Mouse (Mus musculus) cerebellum, adult 11-12 months (tissue): ENCODE measurements around the gene Cadps.

Experiments
- DNase-seq: peaks from one replicate; pipeline ENCODE4 v3.0.0; 2022

Cadps gene

DNA sequence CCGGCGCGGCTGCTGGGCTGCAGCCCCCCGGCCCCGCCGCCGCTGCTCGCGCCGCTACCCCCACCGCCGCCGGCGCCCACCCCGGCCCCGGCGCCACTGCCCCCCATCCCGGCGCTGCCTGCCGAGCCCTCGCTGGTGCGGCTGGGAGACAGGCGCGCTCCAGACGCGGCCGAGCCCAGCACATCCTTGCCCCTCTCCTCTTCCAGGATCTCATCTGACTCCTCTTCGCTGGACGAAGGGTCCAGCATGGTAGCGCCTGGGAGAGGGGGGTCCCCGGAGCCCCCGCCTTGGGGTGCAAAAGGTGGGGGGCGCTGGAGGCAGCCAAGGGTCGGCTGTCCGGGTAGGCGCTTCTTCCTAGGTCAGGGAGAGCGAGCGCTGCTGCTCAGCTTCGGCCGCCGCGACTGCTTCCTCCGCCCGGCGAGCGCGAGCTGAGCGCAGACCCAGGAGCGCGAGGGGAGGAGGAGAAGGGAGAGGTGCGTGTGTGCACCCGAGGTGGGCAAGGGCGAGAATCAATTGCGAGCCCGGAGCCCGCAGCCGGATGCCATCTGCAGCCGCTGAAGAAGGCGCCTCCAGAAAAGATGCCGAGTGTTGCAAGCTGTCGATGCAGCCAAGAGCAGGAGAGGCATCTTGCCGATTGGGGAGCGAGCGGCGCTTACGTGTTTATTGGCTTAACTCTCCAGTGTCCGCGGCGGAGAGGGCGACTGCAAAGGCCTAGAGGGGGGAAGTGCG lies at the start of gene Cadps:
Gene Cadps (minus strand): TSS at position 589 of the 729 bp plus-strand sequence.
- peak; percentile 83 for DNase-seq

DNA sequence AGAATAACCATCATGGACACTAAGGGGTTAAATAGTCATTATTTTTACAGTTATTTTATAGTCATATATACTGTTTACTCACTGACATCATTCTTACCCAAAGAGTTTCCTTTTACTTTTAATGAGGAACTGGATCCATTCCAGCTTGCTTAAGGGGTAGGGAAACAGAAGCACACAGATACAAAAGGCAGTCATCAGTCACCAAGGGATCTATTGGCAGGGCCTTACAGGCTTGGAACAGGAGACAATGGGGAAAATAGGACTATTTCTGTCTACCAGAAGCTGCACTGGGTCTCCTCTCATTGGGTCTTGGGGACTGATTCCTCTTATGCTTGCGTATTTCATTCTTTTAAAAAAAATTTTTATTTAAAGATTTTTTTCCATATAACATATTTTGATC lies 46.7 kb upstream of the Cadps start:
- no peak for DNase-seq

DNA sequence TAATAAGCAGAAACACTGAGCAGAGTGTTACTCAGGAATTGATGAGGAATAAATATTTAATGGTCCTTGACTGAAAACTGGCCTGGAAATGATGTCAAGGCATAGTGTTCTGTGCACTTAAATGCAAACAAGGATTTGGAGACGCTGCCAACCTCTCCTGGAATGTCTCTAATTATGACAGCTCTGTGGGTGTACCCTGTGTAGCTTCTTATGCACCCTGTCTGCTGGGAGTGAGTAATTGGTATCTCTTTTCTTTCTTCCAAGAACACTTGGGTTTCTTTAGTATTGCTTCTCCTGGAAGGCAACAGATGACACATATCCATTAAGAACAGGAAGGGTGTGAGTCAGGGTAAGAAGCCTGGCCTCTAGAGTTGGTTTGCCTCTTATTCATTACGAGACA lies 42.4 kb upstream of the Cadps start:
- no peak for DNase-seq

DNA sequence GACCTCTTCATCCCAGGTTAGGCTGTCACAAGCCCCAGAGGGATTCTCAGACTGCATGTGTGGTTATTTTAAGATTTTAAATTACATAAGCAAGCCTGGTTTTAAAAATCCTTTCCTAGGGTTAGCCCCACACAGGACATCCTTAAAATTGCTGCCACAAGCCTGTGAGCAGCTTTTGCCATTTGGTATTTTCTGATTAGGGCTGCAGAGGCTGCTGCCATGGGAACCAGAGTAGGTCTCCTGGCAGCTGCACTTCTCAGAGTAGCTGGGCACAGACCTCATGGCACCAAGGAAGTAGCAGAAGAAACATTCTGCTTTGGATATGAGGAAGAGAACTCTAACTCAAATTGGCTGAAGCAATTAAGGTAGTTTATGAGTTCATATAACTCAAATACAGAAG lies 21.0 kb upstream of the Cadps start:
- DNase-seq, result no peak

DNA sequence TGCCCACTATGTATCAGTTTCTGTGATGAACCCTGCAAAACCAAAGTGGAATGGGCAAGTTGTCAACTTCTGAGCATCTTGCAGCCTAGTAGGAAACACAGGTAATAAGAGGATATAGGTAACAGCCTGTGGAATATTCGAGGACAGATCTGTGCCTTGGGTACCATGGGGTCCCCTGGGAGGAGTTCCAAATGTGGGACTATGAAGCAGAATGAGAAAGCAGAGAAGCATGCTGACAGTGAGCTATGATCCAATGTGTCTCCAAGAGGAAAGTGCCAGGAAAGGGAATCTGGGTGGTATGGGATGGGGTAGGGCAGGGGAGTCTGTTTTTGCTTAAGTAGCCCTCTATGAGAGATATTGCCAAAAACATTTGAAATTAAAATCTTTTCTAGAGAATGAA lies 16.6 kb upstream of the Cadps start:
- no peak for DNase-seq

DNA sequence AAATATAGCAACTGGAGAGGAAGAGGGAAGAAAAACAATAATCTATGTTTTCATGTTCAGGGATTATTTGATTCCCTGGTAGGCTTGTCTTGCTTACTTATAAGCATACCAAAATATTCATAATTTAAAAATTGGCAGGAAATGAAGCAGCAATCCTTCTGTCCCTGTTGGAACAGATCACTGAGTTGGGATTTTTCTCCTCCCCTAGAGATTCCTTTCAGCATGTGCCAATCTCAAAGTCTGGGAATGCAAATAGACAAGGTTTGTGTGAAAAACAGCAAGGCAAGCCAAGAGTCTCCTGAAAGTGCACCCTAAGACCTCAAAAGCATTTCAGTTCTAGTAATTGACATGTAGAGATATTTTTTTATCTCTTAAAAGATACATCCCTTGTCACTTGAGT lies 16.1 kb upstream of the Cadps start:
- no peak for DNase-seq

DNA sequence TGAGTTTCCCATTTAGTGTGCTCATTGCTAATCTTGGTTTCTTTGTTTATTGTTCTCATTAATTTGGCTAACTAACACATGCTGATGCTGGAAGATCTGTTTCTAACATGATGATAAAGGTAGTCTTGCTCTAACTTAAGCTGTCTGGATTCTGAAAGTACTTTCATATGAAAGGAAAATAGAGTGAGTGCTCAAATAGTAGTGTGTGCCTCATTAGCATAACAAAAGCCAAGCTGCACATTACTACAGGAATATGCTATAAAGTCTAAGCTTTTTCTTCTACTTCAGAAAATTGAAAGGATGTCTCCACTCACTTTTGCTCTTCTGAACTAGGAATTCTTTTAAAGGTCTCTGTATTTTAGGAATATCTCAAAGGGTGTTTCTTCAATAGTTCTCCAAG lies 15.4 kb upstream of the Cadps start:
- DNase-seq, result no peak

DNA sequence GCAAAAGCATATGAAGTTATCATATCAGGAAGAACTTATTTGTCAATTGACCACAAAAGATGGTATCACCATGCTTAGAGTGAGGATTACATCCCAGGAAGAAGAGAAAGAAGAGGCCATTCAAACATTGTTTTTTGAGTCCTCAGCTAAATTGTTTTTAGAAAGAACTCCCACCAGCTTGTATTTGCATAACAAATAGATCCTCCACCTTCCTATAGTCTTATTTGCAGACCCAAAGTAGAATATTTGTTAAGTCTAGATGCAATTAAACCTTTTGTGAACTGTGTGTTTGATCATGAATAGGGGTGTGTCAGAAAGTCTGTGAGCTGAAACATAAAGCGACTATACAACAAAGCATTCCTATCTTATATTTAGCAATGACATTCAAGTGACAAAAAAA lies 15.0 kb upstream of the Cadps start:
- no peak for DNase-seq

DNA sequence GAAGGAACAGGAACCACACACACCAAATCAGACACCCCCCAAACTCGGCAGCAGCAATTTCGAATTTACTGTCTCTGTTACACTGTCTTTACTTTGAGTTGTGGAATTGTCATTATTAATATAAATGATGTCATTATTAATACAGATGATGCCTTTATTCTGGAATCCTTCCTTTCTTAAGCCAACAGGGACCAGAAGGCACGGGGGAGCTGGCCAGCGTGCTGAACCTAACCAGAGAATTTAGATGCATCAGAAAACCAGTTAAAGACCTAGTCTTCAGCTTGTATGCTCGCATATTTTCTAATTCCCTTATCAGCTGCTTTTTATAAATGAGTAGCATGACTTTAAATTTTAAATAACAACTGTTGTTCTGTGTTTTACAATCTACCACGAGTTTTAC lies 902 bp upstream of the Cadps start:
- peak; percentile 13 for DNase-seq

DNA sequence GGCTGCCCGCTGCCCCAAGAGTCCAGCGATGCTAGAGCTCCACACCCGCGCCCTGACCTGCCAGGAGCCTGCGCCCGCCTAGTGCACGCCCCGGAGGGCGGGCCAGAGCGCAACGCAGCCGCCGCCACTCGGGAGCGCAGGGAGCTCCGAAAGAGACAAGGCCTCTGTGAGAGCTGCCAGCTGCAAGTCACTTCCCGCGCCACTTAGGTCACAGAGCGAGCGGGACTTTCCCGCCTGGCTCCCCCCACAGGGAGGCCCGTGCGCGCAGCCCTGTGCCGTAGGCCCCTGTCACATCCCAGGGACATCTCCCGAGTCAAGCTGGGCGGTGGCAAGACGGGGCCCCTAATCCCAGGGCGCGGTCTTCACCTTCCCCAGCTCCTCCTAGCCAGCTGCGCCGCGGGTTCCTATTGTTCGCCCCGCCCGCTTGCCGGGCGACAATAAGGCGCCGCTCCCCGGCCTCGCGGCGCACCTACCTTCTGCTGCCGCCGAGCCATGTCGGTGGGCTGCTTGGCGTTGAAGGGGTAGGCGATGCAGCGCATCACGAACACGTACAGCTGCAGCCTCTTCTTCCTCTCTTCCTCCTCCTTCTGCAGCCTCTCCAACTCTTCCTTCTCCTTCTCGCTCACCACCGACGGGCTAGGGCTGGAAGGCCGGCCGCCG lies 918 bp downstream of the Cadps start:
- DNase-seq, result peak; percentile 85

DNA sequence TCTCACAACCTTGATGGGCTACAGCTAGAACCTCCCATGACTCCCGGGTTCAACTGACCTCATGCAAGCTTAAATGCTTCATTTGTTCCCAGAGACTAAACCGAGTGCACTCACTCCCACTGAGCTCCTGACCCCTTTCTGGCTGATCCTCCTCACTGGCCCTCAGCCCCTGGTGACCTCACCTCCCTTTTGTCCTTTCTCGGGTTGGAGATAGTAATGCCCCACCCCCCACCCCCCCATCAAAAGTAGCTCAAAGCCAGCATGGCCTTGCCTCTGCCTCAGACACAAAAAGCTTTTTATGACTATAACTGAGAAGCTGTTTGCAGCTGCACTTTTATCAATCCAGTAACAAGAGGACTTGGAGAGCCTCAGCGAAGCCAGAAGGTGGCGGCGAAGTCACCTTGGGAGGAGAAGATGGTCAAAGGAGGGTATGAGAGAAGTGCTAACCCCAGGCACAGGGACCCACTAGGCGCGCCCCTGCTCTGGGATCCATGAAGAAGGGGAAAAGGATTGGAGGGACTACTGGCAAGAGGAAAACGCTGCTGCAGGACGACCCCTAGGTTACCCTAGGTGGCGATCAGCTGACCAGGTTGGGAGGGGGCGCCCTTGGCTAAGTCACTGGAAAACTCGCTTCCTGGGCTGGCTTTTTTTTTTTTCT lies 1.6 kb downstream of the Cadps start:
- DNase-seq, result peak; percentile 41

DNA sequence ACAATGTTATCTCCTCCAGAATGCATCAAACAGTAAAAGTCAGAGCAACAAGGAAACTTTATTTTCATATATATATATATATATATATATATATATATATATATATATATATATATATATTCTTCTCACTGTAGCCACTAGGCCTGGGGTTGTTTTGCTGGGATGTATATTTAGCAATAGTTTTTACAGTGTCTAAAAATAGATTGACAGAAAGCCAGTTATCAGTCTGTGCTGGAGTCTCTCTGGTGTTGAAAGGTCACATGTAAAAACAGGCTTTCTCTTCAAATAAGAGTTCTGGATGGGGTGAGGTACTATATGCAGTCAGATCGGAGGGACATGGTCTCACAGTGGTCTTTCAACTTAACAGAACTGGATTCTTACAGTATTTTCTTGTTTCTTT lies 2.7 kb downstream of the Cadps start:
- DNase-seq, result no peak

DNA sequence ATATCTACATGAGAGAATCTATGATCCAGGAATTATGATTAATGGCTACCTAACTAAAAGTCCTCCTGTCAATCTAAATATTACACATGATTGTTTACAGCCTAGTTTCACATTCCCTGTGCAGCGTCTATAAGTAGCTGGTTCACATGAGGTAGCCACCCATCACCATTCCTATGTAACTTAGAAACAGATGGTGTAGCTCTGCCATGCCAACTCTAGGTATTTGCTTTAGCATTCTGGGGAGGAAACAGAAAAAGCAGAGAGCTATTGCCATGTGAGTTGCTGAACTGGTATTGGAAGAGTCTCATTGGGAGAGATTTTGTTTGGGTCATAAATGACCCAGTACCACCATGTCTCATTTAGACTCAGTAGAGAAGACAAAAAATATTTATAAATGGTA lies 4.4 kb downstream of the Cadps start:
- DNase-seq, result no peak

DNA sequence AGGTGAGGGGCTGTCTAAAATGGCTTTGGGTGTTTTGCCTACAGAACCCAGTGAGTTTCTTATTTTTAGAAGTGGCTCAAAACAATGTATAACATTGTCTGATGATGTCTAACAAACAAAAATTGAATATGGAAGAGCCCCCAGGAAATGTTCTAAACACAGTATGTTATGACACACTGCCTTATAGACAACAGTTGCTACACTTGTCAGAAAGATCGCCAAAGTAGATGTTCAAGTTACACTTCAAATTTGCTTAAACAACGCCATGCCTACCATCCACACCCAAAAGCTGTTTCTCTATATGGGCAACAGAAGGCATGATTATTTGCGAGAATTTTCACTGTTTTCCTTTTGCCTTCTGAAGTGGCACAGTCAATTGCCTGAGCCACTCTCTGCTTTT lies 10.8 kb downstream of the Cadps start:
- DNase-seq, result no peak

DNA sequence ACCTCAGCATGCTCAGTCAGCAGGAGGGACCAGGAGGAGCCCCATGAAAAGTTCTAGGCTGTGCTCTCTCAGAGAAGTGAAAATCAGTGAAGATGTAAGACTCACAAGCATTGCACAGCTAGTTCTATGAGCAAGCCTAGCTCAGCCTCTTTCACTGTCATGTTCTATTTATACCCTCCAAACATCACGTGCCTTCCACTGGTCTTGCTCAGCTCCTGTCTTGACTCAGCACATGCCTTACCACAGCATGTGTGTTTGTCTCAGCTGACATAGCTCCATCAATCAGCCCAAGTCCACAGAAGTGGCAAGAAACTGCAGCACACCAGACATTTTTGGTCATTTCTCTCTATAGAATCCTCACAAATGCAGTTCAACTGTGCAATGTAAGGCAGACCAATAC lies 19.9 kb downstream of the Cadps start:
- no peak for DNase-seq

DNA sequence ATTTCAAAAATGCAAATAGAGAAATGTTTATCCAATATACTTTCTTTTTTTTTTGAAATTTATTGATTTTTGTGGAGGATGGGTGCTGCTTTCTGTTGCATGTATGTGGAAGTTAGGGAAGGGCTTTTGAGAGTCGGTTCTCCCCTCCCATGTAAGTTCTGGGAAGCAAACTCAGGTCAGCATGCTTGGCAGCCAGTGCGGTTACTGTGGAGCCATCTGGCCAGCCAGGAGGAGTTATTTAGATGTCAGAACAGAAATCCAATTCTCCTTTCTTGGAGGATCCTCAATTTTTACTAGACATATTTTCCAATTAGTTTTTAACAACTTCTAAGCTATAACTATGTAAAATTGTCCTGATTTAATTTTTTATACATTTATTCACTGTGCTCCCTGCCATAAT lies 21.8 kb downstream of the Cadps start:
- peak; percentile 73 for DNase-seq

DNA sequence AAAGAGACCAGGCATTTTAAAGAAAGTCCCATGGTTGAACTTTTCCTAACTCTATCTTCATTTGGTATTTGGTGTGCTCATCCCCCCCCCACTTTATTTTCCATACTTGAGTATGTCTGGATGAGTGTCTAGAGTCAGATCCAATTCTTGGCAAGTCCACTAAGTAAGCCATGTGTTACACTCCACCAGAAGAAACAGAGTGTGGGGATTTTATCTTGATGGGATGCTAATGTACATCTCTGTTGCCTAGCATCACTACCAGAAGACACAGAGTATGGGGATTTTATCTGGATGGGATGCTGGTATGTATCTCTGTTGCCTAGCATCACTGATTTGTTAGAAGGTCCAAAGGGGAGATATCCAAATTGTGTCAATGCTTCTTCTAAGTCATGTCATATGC lies 24.0 kb downstream of the Cadps start:
- DNase-seq, result no peak

DNA sequence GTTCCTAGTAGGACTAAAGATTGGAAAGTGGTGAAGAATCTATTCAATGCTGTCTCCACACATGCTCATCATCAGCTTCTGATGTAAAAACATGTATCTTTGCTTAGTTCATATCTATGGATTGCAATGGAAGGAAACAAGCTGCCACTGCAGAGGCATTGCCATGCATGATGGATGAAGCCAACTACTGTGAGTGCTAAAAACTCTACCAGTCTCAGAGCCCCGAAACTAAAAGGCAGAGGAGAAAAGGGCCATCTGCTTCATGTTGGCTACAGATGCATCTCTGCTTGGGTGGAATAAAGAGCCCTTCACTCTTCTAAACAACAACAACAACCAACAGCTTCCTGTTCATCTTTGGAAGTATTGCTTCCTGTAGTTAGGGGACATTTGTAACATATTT lies 38.6 kb downstream of the Cadps start:
- DNase-seq, result no peak

DNA sequence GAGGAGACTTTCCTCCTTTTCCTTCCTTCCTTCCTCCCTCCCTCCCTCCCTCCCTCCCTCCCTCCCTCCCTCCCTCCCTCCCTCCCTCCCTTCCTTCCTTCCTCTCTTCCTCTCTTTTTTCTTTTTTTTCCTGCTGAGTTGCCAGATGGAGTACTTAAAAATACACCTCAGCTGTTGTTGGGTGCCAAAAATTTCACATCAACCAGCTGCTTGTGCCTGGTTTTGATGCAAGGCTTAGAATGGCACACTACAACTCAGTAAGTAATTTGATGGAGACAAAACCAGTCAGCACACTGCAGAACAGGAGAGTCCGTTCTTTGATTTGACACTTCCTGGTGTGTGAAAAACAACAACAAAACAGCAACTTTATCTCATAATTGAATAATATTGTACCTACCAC lies 42.9 kb downstream of the Cadps start:
- no peak for DNase-seq

DNA sequence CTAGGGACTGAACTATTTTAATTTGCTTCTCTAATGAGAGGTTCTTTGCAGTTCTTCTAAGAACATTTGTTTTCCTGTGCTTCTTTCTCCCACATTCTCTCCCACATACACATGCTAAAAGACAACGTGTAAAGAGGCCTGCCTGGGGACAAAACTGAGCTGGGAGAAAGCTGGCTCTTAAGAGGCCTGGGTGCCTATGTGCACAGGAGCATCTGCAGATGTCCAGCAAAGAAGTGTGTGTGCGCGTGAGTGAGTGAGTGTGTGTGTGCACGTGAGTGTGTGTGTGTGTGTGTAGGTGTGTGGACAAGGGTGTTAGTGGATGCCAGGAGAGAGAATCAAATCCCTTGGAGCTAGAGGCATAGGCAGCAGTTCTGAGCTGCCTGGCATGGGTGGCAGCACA lies 44.9 kb downstream of the Cadps start:
- DNase-seq, result no peak

DNA sequence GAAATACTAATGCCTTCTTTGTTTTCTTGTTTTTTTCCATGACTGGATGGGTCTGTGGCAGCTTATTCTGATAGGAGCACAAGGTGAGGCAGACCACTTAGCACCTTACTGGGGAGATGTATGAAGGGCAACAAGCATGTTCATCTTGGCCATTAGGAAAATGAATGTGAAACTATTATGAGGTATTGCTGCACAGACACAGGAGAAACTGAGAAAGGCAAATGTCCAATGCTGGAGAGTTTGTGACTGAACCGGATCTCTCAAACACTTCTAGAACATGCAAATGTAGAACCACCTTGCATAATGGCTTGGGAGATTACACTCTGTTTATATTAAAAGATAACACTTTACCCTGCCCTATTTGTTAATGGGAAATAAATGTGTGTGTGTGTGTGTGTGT lies 54.0 kb downstream of the Cadps start:
- no peak for DNase-seq

DNA sequence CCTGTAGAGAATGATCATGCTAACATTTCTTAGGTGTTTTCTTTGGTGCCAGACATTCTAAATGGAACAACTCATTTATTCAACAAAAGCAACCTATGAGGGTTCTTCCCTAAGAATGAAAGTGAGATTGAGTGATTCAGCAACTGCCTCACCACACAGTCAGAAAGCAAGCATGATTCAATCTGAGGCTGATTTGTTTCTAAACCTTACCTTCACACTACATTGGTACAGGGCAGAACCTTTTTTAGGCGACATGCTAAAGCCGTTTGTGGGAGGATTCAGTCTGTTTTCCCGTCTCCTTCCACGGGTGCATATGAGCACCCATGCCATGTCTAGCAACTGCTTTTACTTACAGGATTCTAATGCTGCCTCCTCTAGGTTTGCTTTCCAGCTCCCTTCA lies 69.6 kb downstream of the Cadps start:
- no peak for DNase-seq

DNA sequence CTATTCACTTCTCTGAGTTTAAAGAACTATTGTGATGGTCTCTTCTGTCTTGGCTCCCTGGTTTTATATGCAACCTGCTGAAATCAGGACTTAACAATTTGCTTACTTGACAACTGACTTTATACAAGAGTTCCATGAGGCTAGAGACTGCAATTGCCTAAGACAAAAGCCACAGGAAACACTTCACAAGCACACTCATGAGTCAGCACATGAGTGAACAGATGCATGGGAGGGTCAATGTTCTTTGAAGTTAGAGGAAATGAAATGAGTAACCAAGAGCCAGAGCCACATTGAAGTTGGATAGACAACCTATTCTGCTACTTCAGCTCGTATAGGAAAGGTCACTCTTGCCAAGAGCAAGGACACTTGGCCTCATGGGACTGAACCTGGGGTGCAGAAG lies 71.1 kb downstream of the Cadps start:
- no peak for DNase-seq

DNA sequence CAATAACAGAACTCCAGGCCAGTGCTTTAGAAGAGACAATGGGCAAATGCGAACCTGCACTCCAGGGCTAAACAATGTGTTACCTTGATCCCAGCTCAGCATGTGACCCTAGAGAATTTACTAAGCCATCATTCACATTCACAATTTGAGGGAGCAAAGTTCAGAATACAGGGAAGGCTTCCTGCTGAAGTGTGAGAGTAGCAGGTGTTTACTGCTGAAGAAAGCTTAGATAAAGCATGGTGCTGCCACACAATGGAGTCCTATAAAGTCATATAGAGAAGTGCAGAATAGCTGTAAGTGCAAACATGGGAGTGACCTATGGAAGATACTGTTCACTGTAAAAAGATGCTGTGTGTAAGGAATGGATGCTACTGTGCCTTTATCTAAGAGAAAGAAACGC lies 91.9 kb downstream of the Cadps start:
- DNase-seq, result no peak
